Mouse (Mus musculus): ENCODE measurements around the gene Grb7. TPM values are rescaled to one million over a fixed set of nuclear protein-coding genes. Genes with fewer than 3 reads are reported as not detected.

The Grb7 gene
- polyA plus RNA-seq, 1 experiment from 2014 or later = 34.1 TPM

DNA sequence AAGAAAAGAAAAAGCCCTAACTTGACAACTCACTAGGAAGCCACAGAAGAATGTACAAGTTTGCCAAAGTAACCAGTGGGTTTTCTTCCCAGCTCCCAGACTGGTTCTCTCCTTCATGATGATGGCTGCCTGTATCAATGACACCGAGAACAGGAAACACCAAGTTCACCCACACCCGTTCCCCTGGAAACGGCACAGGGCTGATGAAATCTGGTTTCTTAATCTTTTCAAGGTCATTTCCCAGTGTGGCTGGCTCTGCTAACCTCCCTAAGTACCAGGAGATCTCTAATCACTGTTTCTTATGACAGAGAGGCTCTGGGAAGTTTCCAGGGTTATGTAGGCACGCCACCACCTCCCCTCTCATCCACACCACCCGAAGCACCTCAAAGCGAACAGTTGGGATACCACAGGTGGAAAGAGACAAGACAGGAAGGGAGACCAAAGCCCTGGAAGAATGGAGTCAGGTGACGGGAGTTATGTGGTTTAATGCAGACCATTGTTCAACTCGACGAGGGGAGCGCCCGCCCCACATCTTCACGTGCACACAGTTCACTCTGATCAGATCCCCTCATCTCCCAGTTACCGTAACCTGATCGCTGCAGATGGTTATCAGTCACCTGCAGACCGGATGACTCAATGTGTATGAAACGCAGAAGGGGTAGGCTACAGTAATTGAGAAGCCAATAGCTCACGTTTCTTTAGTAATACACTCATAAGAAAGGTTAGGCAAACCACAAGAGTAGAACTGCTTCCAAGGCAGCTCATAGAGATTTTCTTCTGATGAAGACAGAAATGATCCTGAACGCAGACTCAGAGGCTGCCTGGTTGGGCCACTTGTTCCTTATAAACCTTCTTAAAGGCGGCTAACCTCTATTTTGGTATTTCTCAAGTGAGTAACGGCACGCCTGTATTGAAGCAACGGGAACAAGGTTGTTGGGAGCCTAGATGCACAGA is 23.8 kb downstream of the Grb7 start:
- Histone ChIP-seq H3K27ac (ENCODE audit: low read depth, low read length) (no peak overlapping the region), H3K4me1 (replicated peaks; ENCODE audit: control insufficient read depth, insufficient read depth, low read length) (no peaks in the 10 kb centered on the region), H3K9me3 (ENCODE audit: control insufficient read depth, low read length) (no peaks in the 10 kb centered on the region), H3K27me3 (replicated peaks; ENCODE audit: control insufficient read depth, insufficient read depth, low read length) (peaks cover 7% of the 10 kb centered on the region), H3K4me3 (ENCODE audit: low read depth, low read length) (no peak overlapping the region), H3K36me3 (ENCODE audit: control insufficient read depth, insufficient read depth, low read length) (no peaks in the 10 kb centered on the region), H3K4me2 (no peak overlapping the region), H3K9ac (ENCODE audit: low read depth, low read length) (no peak overlapping the region)
- ATAC-seq (replicated peaks; ENCODE audit: low FRiP score) = no peak
- 68% methylated on average over 22 of the region's 22 CpGs for WGBS
- no peak for DNase-seq (ENCODE audit: low spot score)

DNA sequence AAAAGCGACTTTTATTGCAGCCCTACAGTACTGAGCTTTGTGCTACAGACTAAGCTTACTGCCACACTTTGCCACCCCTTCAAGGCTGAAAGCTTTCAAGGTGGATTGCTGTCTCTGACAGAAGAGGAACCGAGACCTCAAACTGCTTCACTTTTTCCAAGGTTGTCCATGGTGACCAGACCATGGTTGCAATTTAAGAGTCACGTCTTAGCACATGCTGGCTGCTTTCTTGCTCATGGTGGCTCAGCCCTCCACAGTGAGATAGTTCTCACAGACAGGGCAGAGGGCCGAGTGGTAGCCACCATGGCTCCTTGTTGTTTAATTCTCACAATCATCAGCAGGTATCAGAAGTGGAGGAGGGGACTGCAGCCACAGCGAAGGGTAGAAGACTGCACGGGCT is 24.6 kb downstream of the Grb7 start:
- DNase-seq (ENCODE audit: low spot score) (no peak), ATAC-seq (replicated peaks; ENCODE audit: low FRiP score) (no peak)
- no peaks in the 10 kb centered on the region for H3K36me3 ChIP-seq (ENCODE audit: control insufficient read depth, insufficient read depth, low read length)
- no peaks in the 10 kb centered on the region for H3K9me3 ChIP-seq (ENCODE audit: control insufficient read depth, low read length)
- H3K9ac ChIP-seq (ENCODE audit: low read depth, low read length) = no peak overlapping the region
- WGBS = 69% methylated on average over 6 of the region's 6 CpGs
- no peaks in the 10 kb centered on the region for H3K4me1 ChIP-seq (replicated peaks; ENCODE audit: control insufficient read depth, insufficient read depth, low read length)
- H3K27me3 ChIP-seq (replicated peaks; ENCODE audit: control insufficient read depth, insufficient read depth, low read length) = peaks cover 5% of the 10 kb centered on the region
- no peak overlapping the region for H3K4me3 ChIP-seq (ENCODE audit: low read depth, low read length)
- H3K27ac ChIP-seq (ENCODE audit: low read depth, low read length) = no peak overlapping the region
- H3K4me2 ChIP-seq = no peak overlapping the region

DNA sequence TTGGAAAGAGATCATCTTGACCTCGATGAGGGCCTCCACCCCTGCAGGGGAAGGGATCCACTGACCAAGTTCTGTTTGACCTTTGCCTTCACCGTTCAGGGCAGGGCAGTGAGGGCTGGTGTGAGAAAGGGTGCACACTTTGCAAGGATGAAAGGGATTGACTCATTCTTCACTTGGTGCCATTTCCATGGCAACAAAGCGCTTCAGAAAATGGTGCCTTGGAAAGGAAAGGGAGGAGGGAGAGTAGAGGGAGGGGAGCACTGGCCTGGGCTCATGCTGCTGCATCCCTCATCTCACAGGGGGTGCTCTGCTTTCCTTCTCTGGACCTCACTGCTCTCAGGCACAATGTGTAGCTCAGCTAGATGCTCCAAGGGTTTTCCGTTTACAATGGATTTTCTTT is 26.5 kb downstream of the Grb7 start:
- Histone ChIP-seq H3K36me3 (ENCODE audit: control insufficient read depth, insufficient read depth, low read length) (no peaks in the 10 kb centered on the region), H3K4me2 (no peak overlapping the region), H3K4me1 (replicated peaks; ENCODE audit: control insufficient read depth, insufficient read depth, low read length) (no peaks in the 10 kb centered on the region), H3K9me3 (ENCODE audit: control insufficient read depth, low read length) (no peaks in the 10 kb centered on the region), H3K27ac (ENCODE audit: low read depth, low read length) (no peak overlapping the region), H3K4me3 (ENCODE audit: low read depth, low read length) (no peak overlapping the region), H3K27me3 (replicated peaks; ENCODE audit: control insufficient read depth, insufficient read depth, low read length) (peaks cover 4% of the 10 kb centered on the region; the same call in 1 of the 2 replicates), H3K9ac (ENCODE audit: low read depth, low read length) (no peak overlapping the region)
- ATAC-seq (replicated peaks; ENCODE audit: low FRiP score) (no peak), DNase-seq (ENCODE audit: low spot score) (no peak)
- WGBS = 60% methylated on average over 4 of the region's 4 CpGs

DNA sequence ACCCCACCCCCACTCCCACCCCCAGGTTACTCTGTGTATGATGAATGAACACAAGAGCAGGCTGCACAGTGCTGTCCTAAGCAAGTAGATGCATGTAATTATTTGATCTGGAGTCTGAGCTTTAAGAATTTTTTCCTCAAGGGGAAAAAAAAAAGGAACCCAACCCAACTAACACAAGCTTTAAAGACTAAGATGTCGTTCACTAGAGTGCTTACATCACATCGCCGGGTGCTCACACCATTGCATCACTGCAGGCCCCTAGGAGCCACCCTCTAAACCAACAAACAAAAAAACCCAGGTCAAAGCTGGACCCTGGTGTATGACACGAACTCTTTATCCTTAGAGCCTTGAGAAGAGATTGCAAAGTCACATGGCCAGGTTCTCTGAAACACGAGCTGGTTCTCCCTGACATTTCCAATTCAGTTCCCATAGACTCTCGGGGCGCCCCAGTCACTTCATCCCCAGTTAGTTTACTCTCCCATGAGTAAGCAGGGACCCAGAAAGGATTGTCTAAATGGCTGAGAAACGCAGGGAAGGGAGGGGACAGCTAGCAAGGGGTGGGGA is 27.8 kb downstream of the Grb7 start:
- 52% methylated on average over 8 of the region's 8 CpGs for WGBS
- H3K27ac ChIP-seq (ENCODE audit: low read depth, low read length) = no peak overlapping the region
- no peak overlapping the region for H3K9ac ChIP-seq (ENCODE audit: low read depth, low read length)
- no peak overlapping the region for H3K4me3 ChIP-seq (ENCODE audit: low read depth, low read length)
- H3K4me2 ChIP-seq = no peak overlapping the region
- no peaks in the 10 kb centered on the region for H3K36me3 ChIP-seq (ENCODE audit: control insufficient read depth, insufficient read depth, low read length)
- no peaks in the 10 kb centered on the region for H3K4me1 ChIP-seq (replicated peaks; ENCODE audit: control insufficient read depth, insufficient read depth, low read length)
- H3K27me3 ChIP-seq (replicated peaks; ENCODE audit: control insufficient read depth, insufficient read depth, low read length) = 0 out of 2 replicates have a peak, but pooled peaks cover 4% of the 10 kb centered on the region
- no peaks in the 10 kb centered on the region for H3K9me3 ChIP-seq (ENCODE audit: control insufficient read depth, low read length)
- DNase-seq (ENCODE audit: low spot score) (no peak), ATAC-seq (replicated peaks; ENCODE audit: low FRiP score) (no peak)

- Histone ChIP-seq H3K4me1 (replicated peaks; ENCODE audit: control insufficient read depth, insufficient read depth, low read length) (no peaks in the 10 kb centered on the region), H3K4me2 (no peak overlapping the region), H3K9ac (ENCODE audit: low read depth, low read length) (no peak overlapping the region), H3K4me3 (ENCODE audit: low read depth, low read length) (no peak overlapping the region), H3K36me3 (ENCODE audit: control insufficient read depth, insufficient read depth, low read length) (no peaks in the 10 kb centered on the region), H3K27me3 (replicated peaks; ENCODE audit: control insufficient read depth, insufficient read depth, low read length) (0 out of 2 replicates have a peak, but pooled peaks cover 4% of the 10 kb centered on the region), H3K9me3 (ENCODE audit: control insufficient read depth, low read length) (no peaks in the 10 kb centered on the region), H3K27ac (ENCODE audit: low read depth, low read length) (no peak overlapping the region)
- 81% methylated on average over 11 of the region's 11 CpGs for WGBS
- DNase-seq (ENCODE audit: low spot score) (no peak), ATAC-seq (replicated peaks; ENCODE audit: low FRiP score) (no peak)
Observed at GRCm38 (mm10) chr11:98474967-98475366, 28.8 kb downstream of the Grb7 start.

GRCm38 (mm10) chr11:98475630-98476433 is 29.6 kb downstream of the Grb7 start:
- H3K9me3 ChIP-seq (ENCODE audit: control insufficient read depth, low read length) = no peaks in the 10 kb centered on the region
- H3K9ac ChIP-seq (ENCODE audit: low read depth, low read length) = no peak overlapping the region
- DNase-seq (ENCODE audit: low spot score) = no peak
- no peaks in the 10 kb centered on the region for H3K36me3 ChIP-seq (ENCODE audit: control insufficient read depth, insufficient read depth, low read length)
- 0 out of 2 replicates have a peak, but pooled peaks cover 4% of the 10 kb centered on the region for H3K27me3 ChIP-seq (replicated peaks; ENCODE audit: control insufficient read depth, insufficient read depth, low read length)
- no peaks in the 10 kb centered on the region for H3K4me1 ChIP-seq (replicated peaks; ENCODE audit: control insufficient read depth, insufficient read depth, low read length)
- H3K4me3 ChIP-seq (ENCODE audit: low read depth, low read length) = no peak overlapping the region
- no peak for ATAC-seq (replicated peaks; ENCODE audit: low FRiP score)
- no peak overlapping the region for H3K4me2 ChIP-seq
- H3K27ac ChIP-seq (ENCODE audit: low read depth, low read length) = no peak overlapping the region
- WGBS = 83% methylated on average over 9 of the region's 9 CpGs

DNA sequence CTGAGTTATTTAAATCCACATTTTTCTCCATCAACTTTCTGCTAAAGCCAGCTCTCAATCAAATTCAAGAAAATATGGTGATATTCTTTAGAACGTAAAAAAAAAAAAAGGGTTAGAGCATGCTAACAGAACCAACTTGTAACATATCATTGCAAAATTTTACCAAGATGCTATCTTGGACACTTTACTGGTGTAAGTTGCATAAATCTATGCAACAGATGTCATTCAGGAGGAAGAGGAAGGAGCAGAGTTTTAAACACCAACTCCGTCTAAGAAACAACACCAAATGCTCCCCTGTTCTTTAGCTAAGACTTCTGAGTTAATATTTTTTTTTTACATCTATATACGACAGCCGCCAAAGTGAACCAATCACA is 30.2 kb downstream of the Grb7 start:
- Histone ChIP-seq H3K4me3 (ENCODE audit: low read depth, low read length) (no peak overlapping the region), H3K4me2 (no peak overlapping the region), H3K4me1 (replicated peaks; ENCODE audit: control insufficient read depth, insufficient read depth, low read length) (no peaks in the 10 kb centered on the region), H3K9me3 (ENCODE audit: control insufficient read depth, low read length) (no peaks in the 10 kb centered on the region), H3K27ac (ENCODE audit: low read depth, low read length) (no peak overlapping the region), H3K27me3 (replicated peaks; ENCODE audit: control insufficient read depth, insufficient read depth, low read length) (0 out of 2 replicates have a peak, but pooled peaks cover 4% of the 10 kb centered on the region), H3K36me3 (ENCODE audit: control insufficient read depth, insufficient read depth, low read length) (no peaks in the 10 kb centered on the region), H3K9ac (ENCODE audit: low read depth, low read length) (no peak overlapping the region)
- ATAC-seq (replicated peaks; ENCODE audit: low FRiP score) = no peak
- DNase-seq (ENCODE audit: low spot score) = no peak
- 69% methylated on average over 4 of the region's 4 CpGs for WGBS

GRCm38 (mm10) chr11:98477011-98477701 is 31.0 kb downstream of the Grb7 start:
- Histone ChIP-seq H3K4me3 (ENCODE audit: low read depth, low read length) (no peak overlapping the region), H3K27me3 (replicated peaks; ENCODE audit: control insufficient read depth, insufficient read depth, low read length) (peaks cover 6% of the 10 kb centered on the region; the same call in 1 of the 2 replicates), H3K27ac (ENCODE audit: low read depth, low read length) (no peak overlapping the region), H3K9me3 (ENCODE audit: control insufficient read depth, low read length) (no peaks in the 10 kb centered on the region), H3K9ac (ENCODE audit: low read depth, low read length) (no peak overlapping the region), H3K36me3 (ENCODE audit: control insufficient read depth, insufficient read depth, low read length) (no peaks in the 10 kb centered on the region), H3K4me2 (no peak overlapping the region), H3K4me1 (replicated peaks; ENCODE audit: control insufficient read depth, insufficient read depth, low read length) (no peaks in the 10 kb centered on the region)
- WGBS = 61% methylated on average over 14 of the region's 14 CpGs
- ATAC-seq (replicated peaks; ENCODE audit: low FRiP score) (no peak), DNase-seq (ENCODE audit: low spot score) (no peak)
